Mouse (Mus musculus) lung, embryonic 16.5 days (tissue): ENCODE results near the gene Cdkal1. TPM values are rescaled to one million over a fixed set of nuclear protein-coding genes. Genes with fewer than 3 reads are reported as not detected.

Experiments used
- ATAC-seq: fragments of 200-750 bp; cut with Nextera tagmentation; 2 replicates; pipeline ENCODE4 v1.8.0; 2017; ENCODE audit warnings: low read depth, mild to moderate bottlenecking, moderate library complexity
- H3K27ac ChIP-seq: fragments of 300-500 bp; sonication (generic); 2 replicates; pipeline ENCODE4 v1.5.1; 2014; ENCODE audit warnings: mild to moderate bottlenecking, control low read depth, low read length
- H3K27me3 ChIP-seq: fragments of 300-500 bp; sonication (generic); 2 replicates; pipeline ENCODE4 v1.6.1; 2014; ENCODE audit warnings: low read depth, low read length, mixed read lengths; ENCODE audit not compliant: control insufficient read depth, insufficient read depth
- H3K36me3 ChIP-seq: fragments of 300-500 bp; sonication (generic); 2 replicates; pipeline ENCODE4 v1.6.1; 2014; ENCODE audit warnings: low read length; ENCODE audit not compliant: control insufficient read depth, insufficient read depth
- H3K4me1 ChIP-seq: fragments of 300-500 bp; sonication (generic); replicated peaks from 2 replicates; pipeline ENCODE4 v1.6.1; 2014; ENCODE audit warnings: low read length, mixed read lengths; ENCODE audit not compliant: control insufficient read depth, insufficient read depth
- H3K4me2 ChIP-seq: fragments of 300-500 bp; sonication (generic); 2 replicates; pipeline ENCODE4 v1.6.1; 2014; ENCODE audit warnings: low read depth, low read length, control low read depth
- H3K4me3 ChIP-seq: fragments of 300-500 bp; sonication (generic); 2 replicates; pipeline ENCODE4 v1.5.1; 2014; ENCODE audit warnings: mild to moderate bottlenecking, low read length, control low read depth
- H3K9ac ChIP-seq: fragments of 300-500 bp; sonication (generic); 2 replicates; pipeline ENCODE4 v1.6.1; 2014; ENCODE audit warnings: low read length, control low read depth
- H3K9me3 ChIP-seq: fragments of 300-500 bp; sonication (generic); 2 replicates; pipeline ENCODE4 v1.6.1; 2016; ENCODE audit warnings: low read length; ENCODE audit not compliant: control insufficient read depth
- WGBS: fragments of 180-500 bp; shearing (Covaris S2); extraction: QIAGEN DNeasy Blood & Tissue Kit; methylation state at CpG from one replicate; pipeline ENCODE4 v1.1.7; 2014; 5-methylcytosine and 5-hydroxymethylcytosine counted together
- polyA plus RNA-seq: library from polyadenylated mRNA; unstranded; fragments of >200 nt; fragmentation: Nextera tagmentation; extraction: Ambion mirVana; gene quantifications from 2 replicates; pipeline ENCODE4 v1.2.1, GENCODE M21; 2015

The Cdkal1 gene
- polyA plus RNA-seq, 1 experiment from 2014 or later, result 32.1 TPM

DNA sequence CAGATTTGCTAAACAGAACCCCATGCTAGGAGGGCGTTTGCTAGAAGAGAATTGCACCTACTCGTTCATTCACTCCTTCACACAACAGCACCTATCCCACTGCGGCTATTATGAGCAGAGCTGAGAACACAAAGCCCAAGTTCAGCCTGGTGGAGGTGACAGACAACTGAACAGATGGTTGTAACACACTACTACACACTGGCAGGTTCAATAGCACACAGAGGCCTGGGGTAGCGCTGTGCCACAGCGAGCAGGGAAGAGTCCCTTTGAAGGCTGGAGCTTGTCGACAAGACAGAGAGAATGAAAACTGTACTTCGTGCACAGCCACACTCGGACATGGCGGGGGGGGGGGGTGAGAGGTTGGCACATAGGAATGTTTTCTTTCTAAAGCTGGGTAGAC is 31.6 kb downstream of the Cdkal1 start:
- Histone ChIP-seq H3K36me3 (no peaks in the 10 kb centered on the region), H3K9ac (no peak overlapping the region), H3K27ac (no peak overlapping the region), H3K27me3 (no peaks in the 10 kb centered on the region), H3K4me1 (peaks cover 7% of the 10 kb centered on the region; the same call in 1 of the 2 replicates), H3K4me3 (no peak overlapping the region), H3K9me3 (no peaks in the 10 kb centered on the region), H3K4me2 (no peak overlapping the region)
- WGBS, result 69% methylated on average over 9 of the region's 9 CpGs
- ATAC-seq, result no peak; the same call in 1 of the 2 replicates

DNA sequence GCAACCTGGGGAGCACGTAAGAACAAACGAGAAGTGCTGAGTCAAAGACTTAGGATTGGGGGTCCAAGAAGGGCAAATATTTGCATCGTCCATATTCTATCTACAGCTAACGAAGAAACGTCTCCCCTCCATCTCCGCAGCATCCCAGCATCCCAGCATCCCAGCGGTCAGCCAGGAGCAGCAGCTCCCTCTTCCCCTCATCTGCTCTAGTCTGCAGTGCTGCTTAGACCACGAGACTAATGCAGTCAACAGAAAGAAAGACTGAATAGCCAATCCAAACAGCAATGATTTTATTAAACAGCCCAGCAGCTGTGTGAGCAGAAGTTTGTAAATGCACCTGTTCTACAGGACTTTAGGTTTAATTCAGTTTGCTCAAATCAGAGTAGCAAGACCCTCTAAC is 32.0 kb downstream of the Cdkal1 start:
- no peak overlapping the region for H3K27ac ChIP-seq
- no peak for ATAC-seq
- no peak overlapping the region for H3K4me2 ChIP-seq
- H3K4me3 ChIP-seq, result no peak overlapping the region
- 74% methylated on average over 8 of the region's 8 CpGs for WGBS
- H3K9ac ChIP-seq, result no peak overlapping the region
- H3K36me3 ChIP-seq, result no peaks in the 10 kb centered on the region
- no peaks in the 10 kb centered on the region for H3K27me3 ChIP-seq
- no peaks in the 10 kb centered on the region for H3K9me3 ChIP-seq
- peaks cover 7% of the 10 kb centered on the region; the same call in 1 of the 2 replicates for H3K4me1 ChIP-seq

DNA sequence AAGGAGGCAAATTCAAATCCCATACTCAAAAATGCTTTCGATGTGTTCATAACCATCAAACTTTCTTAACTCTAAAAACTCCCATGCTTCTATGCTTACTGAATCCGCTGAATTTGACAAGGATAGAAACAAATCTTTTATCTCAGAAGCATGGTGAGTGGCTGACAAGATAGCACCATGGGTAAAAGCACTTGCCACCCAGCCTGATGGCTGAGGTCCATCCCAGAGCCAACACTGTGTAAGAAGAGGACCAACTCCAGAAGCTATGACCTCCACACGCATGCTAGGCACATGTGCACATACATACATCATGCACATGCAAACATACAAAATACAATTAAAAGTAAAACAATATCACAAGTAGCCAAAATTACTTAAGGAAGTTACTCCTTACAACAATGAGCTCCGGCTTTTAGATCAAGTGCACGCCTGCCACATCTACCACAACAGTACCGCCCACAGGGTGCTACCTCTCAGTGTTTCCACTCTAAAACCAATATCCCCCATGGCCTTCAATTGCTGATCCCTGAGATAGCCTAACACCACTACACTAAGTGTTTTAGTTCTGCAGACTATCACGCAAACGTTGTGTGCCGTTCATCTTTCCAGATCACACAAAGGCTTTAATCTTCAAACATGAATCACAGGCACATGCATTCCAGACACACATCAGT is 35.4 kb downstream of the Cdkal1 start:
- H3K36me3 ChIP-seq, result no peaks in the 10 kb centered on the region
- WGBS, result 82% methylated on average over 9 of the region's 9 CpGs
- no peak overlapping the region for H3K4me3 ChIP-seq
- H3K9ac ChIP-seq, result no peak overlapping the region
- H3K4me1 ChIP-seq, result no peaks in the 10 kb centered on the region; the same call in 1 of the 2 replicates
- no peaks in the 10 kb centered on the region for H3K9me3 ChIP-seq
- H3K4me2 ChIP-seq, result no peak overlapping the region
- H3K27me3 ChIP-seq, result no peaks in the 10 kb centered on the region
- ATAC-seq, result no peak
- H3K27ac ChIP-seq, result no peak overlapping the region

DNA sequence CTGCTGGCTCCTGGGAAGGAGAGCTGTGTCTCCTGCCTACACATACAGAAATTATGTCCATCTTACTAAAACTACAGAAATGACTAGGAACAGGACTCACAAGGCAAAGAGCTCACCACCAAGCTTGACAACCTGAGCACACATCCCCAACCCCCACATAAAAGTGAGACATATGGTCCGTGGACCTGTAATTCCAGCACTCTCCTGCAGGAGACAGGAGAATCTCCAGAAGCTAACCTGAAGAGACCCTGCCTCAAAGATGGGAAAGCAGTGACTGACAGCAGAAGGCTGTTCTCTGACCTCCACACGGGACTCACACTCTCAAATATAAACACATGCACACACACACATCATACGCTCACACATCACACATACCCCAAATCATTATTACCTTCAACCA is 36.3 kb downstream of the Cdkal1 start:
- WGBS, result 81% methylated on average over 3 of the region's 3 CpGs
- no peak for ATAC-seq

DNA sequence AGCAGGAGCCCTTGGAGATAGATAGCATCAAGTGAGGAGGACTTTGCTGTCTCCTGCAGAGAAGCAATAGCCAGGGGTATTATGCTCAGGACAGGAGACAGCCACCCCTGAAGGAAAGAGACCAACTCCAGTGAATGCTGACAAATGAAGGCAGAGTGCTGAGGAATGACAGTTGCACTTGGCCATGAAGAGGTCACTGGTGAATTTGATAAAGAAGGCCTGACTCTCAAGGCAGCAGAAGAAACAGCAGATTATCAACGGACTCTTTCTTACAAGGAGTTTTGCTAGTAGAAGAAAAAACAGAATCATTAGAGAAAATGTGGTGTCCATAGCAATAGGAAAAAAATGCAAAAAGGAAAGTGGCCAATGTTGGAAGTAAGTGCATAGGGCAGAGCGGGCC is 37.2 kb downstream of the Cdkal1 start:
- Histone ChIP-seq H3K27ac (no peak overlapping the region), H3K4me3 (no peak overlapping the region), H3K4me1 (no peaks in the 10 kb centered on the region), H3K36me3 (no peaks in the 10 kb centered on the region), H3K4me2 (no peak overlapping the region), H3K9ac (no peak overlapping the region), H3K27me3 (no peaks in the 10 kb centered on the region), H3K9me3 (no peaks in the 10 kb centered on the region)
- 78% methylated on average over 2 of the region's 2 CpGs for WGBS
- ATAC-seq, result no peak

More for the DNA sequence above, 36.3 kb downstream of the Cdkal1 start:
- H3K27ac ChIP-seq, result no peak overlapping the region
- no peak overlapping the region for H3K4me2 ChIP-seq
- H3K9me3 ChIP-seq, result no peaks in the 10 kb centered on the region
- no peaks in the 10 kb centered on the region for H3K27me3 ChIP-seq
- no peaks in the 10 kb centered on the region for H3K36me3 ChIP-seq
- no peak overlapping the region for H3K9ac ChIP-seq
- H3K4me3 ChIP-seq, result no peak overlapping the region
- H3K4me1 ChIP-seq, result no peaks in the 10 kb centered on the region

DNA sequence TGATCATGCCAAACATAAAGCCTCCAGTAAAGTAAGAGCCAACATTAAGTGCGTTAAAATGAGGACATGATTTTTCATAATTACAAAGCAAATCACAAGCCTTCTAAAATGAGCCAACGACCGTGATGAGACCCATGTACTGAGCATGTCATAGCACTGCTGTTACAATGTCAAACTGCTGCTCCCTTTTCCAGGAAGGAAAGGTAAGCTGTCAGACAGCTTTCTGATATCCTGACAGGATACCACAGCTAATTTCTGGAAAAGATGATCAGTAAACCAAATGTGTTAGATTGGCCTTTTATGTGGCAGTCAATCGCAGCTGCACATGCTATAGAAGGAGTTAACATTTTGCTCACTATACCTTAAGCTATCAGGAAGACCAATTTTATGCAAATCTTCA is 44.7 kb downstream of the Cdkal1 start:
- 82% methylated on average over 4 of the region's 4 CpGs for WGBS
- ATAC-seq, result no peak
- H3K27ac ChIP-seq, result no peak overlapping the region
- no peak overlapping the region for H3K4me3 ChIP-seq
- H3K36me3 ChIP-seq, result no peaks in the 10 kb centered on the region
- no peaks in the 10 kb centered on the region for H3K4me1 ChIP-seq
- no peak overlapping the region for H3K9ac ChIP-seq
- H3K9me3 ChIP-seq, result no peaks in the 10 kb centered on the region
- no peaks in the 10 kb centered on the region for H3K27me3 ChIP-seq
- H3K4me2 ChIP-seq, result no peak overlapping the region

DNA sequence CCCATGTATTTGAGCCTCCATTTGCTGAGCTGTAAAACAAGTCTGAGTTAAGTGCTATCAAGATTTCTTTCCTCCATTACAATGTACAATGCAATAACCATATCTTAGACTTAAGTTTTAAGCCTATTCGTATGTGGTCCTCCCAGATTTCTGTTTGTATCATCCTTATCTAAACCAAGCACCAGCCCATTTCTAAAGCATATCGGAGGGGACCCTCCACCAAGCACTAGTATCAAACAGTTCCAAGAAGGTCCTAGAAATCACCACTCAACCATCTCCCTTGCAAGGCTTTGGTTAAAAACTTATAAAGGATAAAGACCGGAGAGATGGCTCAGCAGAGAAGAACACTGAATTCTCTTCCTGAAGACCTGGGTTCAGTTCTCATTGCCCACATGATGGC is 47.1 kb downstream of the Cdkal1 start:
- no peak for ATAC-seq
- Histone ChIP-seq H3K4me2 (no peak overlapping the region), H3K9me3 (no peaks in the 10 kb centered on the region), H3K4me3 (no peak overlapping the region), H3K27me3 (no peaks in the 10 kb centered on the region), H3K27ac (no peak overlapping the region), H3K9ac (no peak overlapping the region), H3K36me3 (no peaks in the 10 kb centered on the region), H3K4me1 (no peaks in the 10 kb centered on the region)
- WGBS, result 87% methylated on average over 3 of the region's 3 CpGs

DNA sequence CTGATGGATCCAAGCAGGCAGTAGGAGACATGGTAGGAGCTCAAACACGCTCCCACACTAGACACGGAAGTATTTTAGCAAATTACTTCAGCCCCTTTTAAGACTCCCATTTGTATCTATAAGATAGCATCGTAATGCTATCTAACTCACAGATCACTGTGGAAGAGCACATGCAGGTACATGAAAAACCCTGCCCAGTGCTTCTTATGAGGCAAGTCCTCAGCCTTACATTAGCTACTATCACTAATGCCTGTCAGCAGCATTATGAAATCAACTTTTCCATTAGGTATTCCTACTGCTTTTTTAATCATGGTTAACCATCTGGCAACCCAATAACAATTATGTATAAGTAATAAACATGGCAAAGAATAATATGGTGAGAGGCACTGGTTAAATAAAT is 47.5 kb downstream of the Cdkal1 start:
- ATAC-seq, result no peak
- WGBS, result 92% methylated on average over 3 of the region's 3 CpGs
- no peaks in the 10 kb centered on the region for H3K27me3 ChIP-seq
- H3K27ac ChIP-seq, result no peak overlapping the region
- no peak overlapping the region for H3K4me3 ChIP-seq
- no peaks in the 10 kb centered on the region for H3K9me3 ChIP-seq
- H3K4me1 ChIP-seq, result no peaks in the 10 kb centered on the region
- H3K36me3 ChIP-seq, result no peaks in the 10 kb centered on the region
- H3K4me2 ChIP-seq, result no peak overlapping the region
- H3K9ac ChIP-seq, result no peak overlapping the region

DNA sequence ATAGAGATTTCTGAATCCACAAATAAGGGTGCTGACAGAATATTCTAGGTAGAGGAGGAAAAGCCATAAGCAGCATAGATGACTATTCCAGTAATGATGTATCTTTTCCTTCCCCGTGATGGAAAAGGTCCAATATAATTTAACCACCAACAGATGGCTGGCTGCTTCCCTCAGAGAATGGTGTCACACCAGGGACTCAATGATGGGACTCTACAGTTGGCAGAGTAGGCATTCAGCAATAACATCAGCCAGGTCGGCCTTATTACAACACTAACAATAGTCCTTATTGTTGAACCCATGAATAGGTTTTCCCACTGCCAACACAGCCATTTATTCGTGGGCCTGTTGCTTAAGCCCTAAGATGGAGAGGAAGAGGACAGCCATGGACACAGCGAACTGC is 48.6 kb downstream of the Cdkal1 start:
- no peak for ATAC-seq
- Histone ChIP-seq H3K9me3 (no peaks in the 10 kb centered on the region), H3K4me3 (no peak overlapping the region), H3K27ac (no peak overlapping the region), H3K27me3 (no peaks in the 10 kb centered on the region), H3K36me3 (no peaks in the 10 kb centered on the region), H3K4me2 (no peak overlapping the region), H3K9ac (no peak overlapping the region), H3K4me1 (no peaks in the 10 kb centered on the region)
- 88% methylated on average over 4 of the region's 4 CpGs for WGBS

DNA sequence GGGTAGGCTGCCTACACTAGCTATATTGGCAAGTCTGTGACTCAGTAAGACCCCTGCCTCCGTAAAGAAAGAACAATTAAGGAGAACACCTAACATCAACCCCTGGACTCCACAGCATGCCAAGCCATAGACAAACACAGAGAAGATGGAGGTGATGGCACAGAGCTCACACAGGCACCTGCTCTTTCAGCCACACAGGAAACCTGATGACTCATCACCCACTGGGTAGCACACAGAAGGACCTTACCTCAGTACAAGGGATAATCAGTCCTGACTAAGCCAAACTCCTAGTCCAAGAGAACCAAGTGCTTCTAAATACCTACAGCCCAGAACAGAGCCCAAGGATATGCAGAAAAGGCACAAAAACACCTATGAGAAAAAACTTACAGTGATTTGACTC is 50.2 kb downstream of the Cdkal1 start:
- Histone ChIP-seq H3K36me3 (no peaks in the 10 kb centered on the region), H3K27me3 (no peaks in the 10 kb centered on the region), H3K4me2 (no peak overlapping the region), H3K27ac (no peak overlapping the region), H3K9me3 (no peaks in the 10 kb centered on the region), H3K4me1 (no peaks in the 10 kb centered on the region), H3K4me3 (no peak overlapping the region), H3K9ac (no peak overlapping the region)
- WGBS, result 83% methylated on average over 1 of the region's 1 CpGs
- no peak for ATAC-seq
